Mouse (Mus musculus) intestine, postnatal 0 days (tissue): ENCODE measurements around the gene Themis3. TPM values are rescaled to one million over a fixed set of nuclear protein-coding genes. Genes with fewer than 3 reads are reported as not detected.

Source experiments
- ATAC-seq: fragments of 200-750 bp; cut with Nextera tagmentation; 2 replicates; pipeline ENCODE4 v1.8.0; 2017; ENCODE audit warnings: mild to moderate bottlenecking, moderate TSS enrichment, moderate library complexity
- H3K27ac ChIP-seq: fragments of 300-500 bp; sonication (generic); 2 replicates; pipeline ENCODE4 v1.5.1; 2014; ENCODE audit warnings: mild to moderate bottlenecking, low read depth, low read length, moderate library complexity
- H3K27me3 ChIP-seq: fragments of 300-500 bp; sonication (generic); replicated peaks from 2 replicates; pipeline ENCODE4 v1.6.1; 2014; ENCODE audit warnings: low read length, mixed read lengths; ENCODE audit not compliant: control insufficient read depth, insufficient read depth
- H3K36me3 ChIP-seq: fragments of 300-500 bp; sonication (generic); 2 replicates; pipeline ENCODE4 v1.6.1; 2014; ENCODE audit warnings: mild to moderate bottlenecking, moderate library complexity; ENCODE audit not compliant: control insufficient read depth, insufficient read depth
- H3K4me1 ChIP-seq: fragments of 300-500 bp; sonication (generic); replicated peaks from 2 replicates; pipeline ENCODE4 v1.6.1; 2014; ENCODE audit warnings: antibody characterized with exemption, low read length, mixed read lengths; ENCODE audit not compliant: control insufficient read depth, insufficient read depth
- H3K4me2 ChIP-seq: fragments of 300-500 bp; sonication (generic); replicated peaks from 2 replicates; pipeline ENCODE4 v1.6.1; 2014; ENCODE audit warnings: low read depth, mild to moderate bottlenecking, moderate library complexity
- H3K4me3 ChIP-seq: fragments of 300-500 bp; sonication (generic); 2 replicates; pipeline ENCODE4 v1.5.1; 2014; ENCODE audit warnings: low read depth, low read length
- H3K9ac ChIP-seq: fragments of 300-500 bp; sonication (generic); 2 replicates; pipeline ENCODE4 v1.6.1; 2014; ENCODE audit warnings: mild to moderate bottlenecking, low read depth, low read length
- H3K9me3 ChIP-seq: fragments of 300-500 bp; sonication (generic); 2 replicates; pipeline ENCODE4 v1.6.1; 2016; ENCODE audit warnings: mixed run types; ENCODE audit not compliant: control insufficient read depth
- CTCF ChIP-seq: sonication (generic); IDR thresholded peaks from 2 replicates; pipeline ENCODE4 v1.5.1; 2016; ENCODE audit warnings: low read depth, mild to moderate bottlenecking, control low read depth, antibody characterized with exemption, moderate library complexity
- WGBS: fragments of 180-500 bp; shearing (Covaris S2); extraction: QIAGEN DNeasy Blood & Tissue Kit; methylation state at CpG from one replicate; pipeline ENCODE4 v1.1.7; 2014; 5-methylcytosine and 5-hydroxymethylcytosine counted together
- polyA plus RNA-seq: library from polyadenylated mRNA; unstranded; fragments of >200 nt; fragmentation: Nextera tagmentation; extraction: Ambion mirVana; gene quantifications from 2 replicates; pipeline ENCODE4 v1.2.1, GENCODE M21; 2015

Themis3 gene
- polyA plus RNA-seq, 1 experiment from 2014 or later, result 25.7 TPM

DNA sequence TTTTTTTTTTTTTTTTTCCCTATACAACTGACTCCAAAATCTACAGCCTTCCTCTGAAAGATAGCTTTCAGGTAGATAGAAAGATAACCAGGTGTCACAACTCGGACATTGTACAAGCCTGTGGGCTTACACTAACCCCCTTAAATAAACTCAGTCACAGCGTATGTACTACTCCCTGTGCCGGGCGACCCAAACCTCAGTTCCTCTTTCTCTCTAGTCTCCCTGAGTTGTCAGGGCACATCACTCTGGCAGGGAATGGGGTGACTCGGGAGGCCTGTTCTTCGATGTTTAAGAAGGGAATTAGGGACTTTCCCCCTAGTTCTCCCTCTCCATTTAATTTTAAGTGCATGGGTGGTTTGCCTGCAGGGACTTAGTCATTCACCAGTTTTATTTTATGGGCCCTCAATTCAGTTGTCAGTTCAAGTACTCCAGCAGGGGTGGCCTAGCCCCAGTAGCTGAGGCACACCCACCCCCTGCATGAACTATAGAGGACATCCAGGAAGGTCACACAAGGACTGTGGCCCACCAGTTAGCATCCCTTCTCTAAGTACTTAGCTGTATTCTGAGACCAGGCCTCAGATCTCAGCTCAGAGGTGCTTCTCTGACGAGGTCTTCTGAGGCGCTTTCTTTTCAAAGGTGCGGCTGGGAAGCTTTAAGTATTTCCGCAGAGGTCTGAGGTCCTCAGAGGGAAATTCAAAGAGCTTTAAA lies 80.0 kb downstream of the Themis3 start:
- no peak overlapping the region for H3K9ac ChIP-seq
- H3K4me3 ChIP-seq, result no peak overlapping the region
- no peaks in the 10 kb centered on the region for H3K27me3 ChIP-seq
- H3K4me2 ChIP-seq, result no peak overlapping the region
- no peaks in the 10 kb centered on the region for H3K9me3 ChIP-seq
- no peak for TF ChIP-seq CTCF
- H3K36me3 ChIP-seq, result peaks cover 4% of the 10 kb centered on the region; the same call in 1 of the 2 replicates
- WGBS, result 90% methylated on average over 10 of the region's 10 CpGs
- no peaks in the 10 kb centered on the region for H3K4me1 ChIP-seq
- no peak for ATAC-seq
- H3K27ac ChIP-seq, result no peak overlapping the region

- Histone ChIP-seq H3K36me3 (peaks cover 4% of the 10 kb centered on the region), H3K4me3 (no peak overlapping the region), H3K9me3 (no peaks in the 10 kb centered on the region), H3K4me1 (no peaks in the 10 kb centered on the region), H3K4me2 (no peak overlapping the region), H3K9ac (no peak overlapping the region), H3K27ac (no peak overlapping the region), H3K27me3 (no peaks in the 10 kb centered on the region)
- TF ChIP-seq CTCF, result no peak
- ATAC-seq, result no peak
- WGBS, result 69% methylated on average over 15 of the region's 15 CpGs
These were observed 82.0 kb downstream of the Themis3 start for GRCm38 (mm10) chr17:66512202-66512956.

DNA sequence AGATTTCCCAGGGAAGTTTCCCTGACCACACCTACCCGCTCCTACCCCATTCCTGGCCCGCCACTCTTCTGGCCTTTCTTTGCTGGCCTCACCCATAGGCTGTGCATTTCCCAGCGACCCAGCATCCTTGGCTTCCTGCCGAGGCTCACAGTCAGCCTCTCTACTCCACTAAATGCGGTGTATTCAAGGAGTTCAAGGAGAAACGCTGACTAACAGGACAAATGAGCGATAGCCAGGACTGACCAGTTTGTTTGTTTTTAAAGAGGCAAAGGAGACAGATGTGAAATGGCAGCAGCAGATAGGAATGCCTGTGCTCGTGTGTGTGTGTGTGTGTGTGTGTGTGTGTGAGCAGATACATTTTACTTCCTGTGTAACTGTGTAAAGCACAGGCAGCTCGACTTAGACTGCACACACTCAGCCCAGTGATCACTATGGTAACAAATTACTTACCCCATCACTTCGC lies 84.2 kb downstream of the Themis3 start:
- WGBS, result 25% methylated on average over 10 of the region's 10 CpGs
- Histone ChIP-seq H3K4me2 (no peak overlapping the region), H3K27me3 (no peaks in the 10 kb centered on the region), H3K9me3 (no peaks in the 10 kb centered on the region), H3K4me1 (no peaks in the 10 kb centered on the region), H3K27ac (no peak overlapping the region), H3K36me3 (peaks cover 11% of the 10 kb centered on the region), H3K9ac (no peak overlapping the region), H3K4me3 (no peak overlapping the region)
- no peak for TF ChIP-seq CTCF
- 0 out of 2 replicates have a peak, but pooled peaks have one; percentile 31 for ATAC-seq

GRCm38 (mm10) chr17:66507049-66507954 lies 87.1 kb downstream of the Themis3 start:
- Histone ChIP-seq H3K4me3 (no peak overlapping the region), H3K27me3 (no peaks in the 10 kb centered on the region), H3K9ac (no peak overlapping the region), H3K27ac (no peak overlapping the region), H3K4me2 (no peak overlapping the region), H3K9me3 (no peaks in the 10 kb centered on the region), H3K4me1 (no peaks in the 10 kb centered on the region), H3K36me3 (peaks cover 25% of the 10 kb centered on the region)
- WGBS, result 70% methylated on average over 9 of the region's 9 CpGs
- no peak for TF ChIP-seq CTCF
- no peak for ATAC-seq

GRCm38 (mm10) chr17:66504964-66505363 lies 89.5 kb downstream of the Themis3 start:
- Histone ChIP-seq H3K4me2 (no peak overlapping the region), H3K4me1 (no peaks in the 10 kb centered on the region), H3K4me3 (no peak overlapping the region), H3K27me3 (no peaks in the 10 kb centered on the region), H3K9ac (no peak overlapping the region), H3K27ac (no peak overlapping the region), H3K9me3 (no peaks in the 10 kb centered on the region), H3K36me3 (peaks cover 30% of the 10 kb centered on the region)
- TF ChIP-seq CTCF, result no peak
- ATAC-seq, result no peak
- WGBS, result 79% methylated on average over 8 of the region's 8 CpGs

Other genes with a start within 250 kb of the Themis3 start
- gene Mtcl1, start 144.9 kb downstream of the Themis3 start, polyA plus RNA-seq, result 1.5 and 1.9 TPM in 2 replicates
- gene Rab12, start 74.9 kb downstream of the Themis3 start, polyA plus RNA-seq, result 20.1 and 21.5 TPM in 2 replicates